Mouse (Mus musculus): ENCODE measurements around the gene Zic1. TPM values are rescaled to one million over a fixed set of nuclear protein-coding genes. Genes with fewer than 3 reads are reported as not detected.
A peak's percentile ranks its signal among the peaks of the same experiment; 100 is the strongest.

Zic1 gene
- polyA plus RNA-seq (2016; fragmentation: Nextera tagmentation; extraction: Ambion mirVana) = not detected in 2 replicates

GRCm38 (mm10) chr9:91365664-91366063 lies at the start of gene Zic1:
Gene Zic1, minus strand, starts transcription at chr9:91365810.
- peak within 1 kb of the TSS; percentile 44 for H3K4me2 ChIP-seq
- H3K4me1 ChIP-seq = peaks cover 10% of the 10 kb centered on the region; the same call in 1 of the 2 replicates
- no peak for ATAC-seq
- peak within 1 kb of the TSS; percentile 17 for H3K4me3 ChIP-seq
- under 1% methylated on average over 11 of the region's 33 CpGs for WGBS (ENCODE audit: insufficient replicate concordance)
- H3K9ac ChIP-seq = no peak within 1 kb of the TSS
- H3K36me3 ChIP-seq = no peaks in the 10 kb centered on the region
- H3K9me3 ChIP-seq (replicated peaks) = no peaks in the 10 kb centered on the region
- peaks cover 100% of the 10 kb centered on the region for H3K27me3 ChIP-seq (replicated peaks)
- no peak within 1 kb of the TSS for H3K27ac ChIP-seq

- H3K36me3 ChIP-seq = no peaks in the 10 kb centered on the region
- WGBS (ENCODE audit: insufficient replicate concordance) = 4% methylated on average over 12 of the region's 12 CpGs
- H3K4me1 ChIP-seq = no peaks in the 10 kb centered on the region
- no peak for ATAC-seq
- no peaks in the 10 kb centered on the region for H3K9me3 ChIP-seq (replicated peaks)
- H3K4me2 ChIP-seq = no peak overlapping the region
- peaks cover 57% of the 10 kb centered on the region for H3K27me3 ChIP-seq (replicated peaks)
- no peak overlapping the region for H3K9ac ChIP-seq
- H3K27ac ChIP-seq = no peak overlapping the region
- H3K4me3 ChIP-seq = no peak overlapping the region
Measured at GRCm38 (mm10) chr9:91414007-91414661, 48.5 kb upstream of the Zic1 start.

- Histone ChIP-seq H3K4me1 (no peaks in the 10 kb centered on the region), H3K4me3 (no peak overlapping the region), H3K27ac (no peak overlapping the region), H3K36me3 (no peaks in the 10 kb centered on the region), H3K9ac (no peak overlapping the region), H3K27me3 (replicated peaks) (peaks cover 61% of the 10 kb centered on the region), H3K4me2 (no peak overlapping the region), H3K9me3 (replicated peaks) (no peaks in the 10 kb centered on the region)
- WGBS (ENCODE audit: insufficient replicate concordance) = 3% methylated on average over 3 of the region's 3 CpGs
- ATAC-seq = no peak
Measured at GRCm38 (mm10) chr9:91409771-91410170, 44.2 kb upstream of the Zic1 start.

- Histone ChIP-seq H3K4me3 (no peak overlapping the region), H3K9me3 (replicated peaks) (no peaks in the 10 kb centered on the region), H3K27me3 (replicated peaks) (peaks cover 83% of the 10 kb centered on the region), H3K4me1 (no peaks in the 10 kb centered on the region), H3K4me2 (no peak overlapping the region), H3K27ac (no peak overlapping the region), H3K9ac (no peak overlapping the region), H3K36me3 (no peaks in the 10 kb centered on the region)
- 1% methylated on average over 6 of the region's 6 CpGs for WGBS (ENCODE audit: insufficient replicate concordance)
- ATAC-seq = no peak
Measured at GRCm38 (mm10) chr9:91406258-91406763, 40.7 kb upstream of the Zic1 start.

- Histone ChIP-seq H3K4me1 (no peaks in the 10 kb centered on the region), H3K4me3 (no peak overlapping the region), H3K27ac (no peak overlapping the region), H3K27me3 (replicated peaks) (peaks cover 88% of the 10 kb centered on the region), H3K9ac (no peak overlapping the region), H3K9me3 (replicated peaks) (no peaks in the 10 kb centered on the region), H3K4me2 (no peak overlapping the region), H3K36me3 (no peaks in the 10 kb centered on the region)
- WGBS (ENCODE audit: insufficient replicate concordance) = 2% methylated on average over 16 of the region's 16 CpGs
- no peak for ATAC-seq
Measured at GRCm38 (mm10) chr9:91405753-91406178, 40.2 kb upstream of the Zic1 start.

- no peak overlapping the region for H3K27ac ChIP-seq
- H3K36me3 ChIP-seq = no peaks in the 10 kb centered on the region
- ATAC-seq = no peak
- peaks cover 87% of the 10 kb centered on the region for H3K27me3 ChIP-seq (replicated peaks)
- H3K4me1 ChIP-seq = no peaks in the 10 kb centered on the region
- WGBS (ENCODE audit: insufficient replicate concordance) = 3% methylated on average over 27 of the region's 27 CpGs
- no peak overlapping the region for H3K9ac ChIP-seq
- H3K9me3 ChIP-seq (replicated peaks) = no peaks in the 10 kb centered on the region
- no peak overlapping the region for H3K4me3 ChIP-seq
- no peak overlapping the region for H3K4me2 ChIP-seq
Measured at GRCm38 (mm10) chr9:91404905-91405752, 39.5 kb upstream of the Zic1 start.

- Histone ChIP-seq H3K9ac (no peak overlapping the region), H3K4me2 (no peak overlapping the region), H3K36me3 (no peaks in the 10 kb centered on the region), H3K9me3 (replicated peaks) (no peaks in the 10 kb centered on the region), H3K27me3 (replicated peaks) (peaks cover 87% of the 10 kb centered on the region), H3K27ac (no peak overlapping the region), H3K4me3 (no peak overlapping the region), H3K4me1 (no peaks in the 10 kb centered on the region)
- WGBS (ENCODE audit: insufficient replicate concordance) = 6% methylated on average over 13 of the region's 13 CpGs
- ATAC-seq = no peak
Measured at GRCm38 (mm10) chr9:91404229-91404628, 38.6 kb upstream of the Zic1 start.

- Histone ChIP-seq H3K9ac (no peak overlapping the region), H3K4me1 (no peaks in the 10 kb centered on the region), H3K9me3 (replicated peaks) (no peaks in the 10 kb centered on the region), H3K27me3 (replicated peaks) (peaks cover 96% of the 10 kb centered on the region), H3K27ac (no peak overlapping the region), H3K4me2 (no peak overlapping the region), H3K4me3 (no peak overlapping the region), H3K36me3 (no peaks in the 10 kb centered on the region)
- ATAC-seq = no peak
- WGBS (ENCODE audit: insufficient replicate concordance) = 2% methylated on average over 10 of the region's 10 CpGs
Measured at GRCm38 (mm10) chr9:91401471-91401870, 35.9 kb upstream of the Zic1 start.

GRCm38 (mm10) chr9:91400482-91401093 lies 35.0 kb upstream of the Zic1 start:
- peaks cover 94% of the 10 kb centered on the region for H3K27me3 ChIP-seq (replicated peaks)
- WGBS (ENCODE audit: insufficient replicate concordance) = 13% methylated on average over 8 of the region's 8 CpGs
- no peak overlapping the region for H3K9ac ChIP-seq
- no peaks in the 10 kb centered on the region for H3K4me1 ChIP-seq
- ATAC-seq = no peak
- H3K4me3 ChIP-seq = no peak overlapping the region
- H3K9me3 ChIP-seq (replicated peaks) = no peaks in the 10 kb centered on the region
- H3K27ac ChIP-seq = no peak overlapping the region
- H3K4me2 ChIP-seq = no peak overlapping the region
- H3K36me3 ChIP-seq = no peaks in the 10 kb centered on the region

GRCm38 (mm10) chr9:91399976-91400375 lies 34.4 kb upstream of the Zic1 start:
- Histone ChIP-seq H3K4me3 (no peak overlapping the region), H3K36me3 (no peaks in the 10 kb centered on the region), H3K27ac (no peak overlapping the region), H3K27me3 (replicated peaks) (peaks cover 94% of the 10 kb centered on the region), H3K4me1 (no peaks in the 10 kb centered on the region), H3K9me3 (replicated peaks) (no peaks in the 10 kb centered on the region), H3K9ac (no peak overlapping the region), H3K4me2 (no peak overlapping the region)
- no peak for ATAC-seq
- 24% methylated on average over 7 of the region's 7 CpGs for WGBS (ENCODE audit: insufficient replicate concordance)

- Histone ChIP-seq H3K27ac (no peak overlapping the region), H3K9me3 (replicated peaks) (no peaks in the 10 kb centered on the region), H3K27me3 (replicated peaks) (peaks cover 89% of the 10 kb centered on the region), H3K4me3 (no peak overlapping the region), H3K4me2 (no peak overlapping the region), H3K4me1 (no peaks in the 10 kb centered on the region), H3K9ac (no peak overlapping the region), H3K36me3 (no peaks in the 10 kb centered on the region)
- ATAC-seq = no peak
- WGBS (ENCODE audit: insufficient replicate concordance) = 8% methylated on average over 14 of the region's 14 CpGs
Measured at GRCm38 (mm10) chr9:91395066-91395772, 29.6 kb upstream of the Zic1 start.
